Mouse (Mus musculus) G1E (cell line): ENCODE data around the gene Kalrn.

Source experiments
- CTCF ChIP-seq: IDR thresholded peaks from 2 replicates; pipeline ENCODE4 v1.5.1; 2012; ENCODE audit warnings: low read depth, low read length, inconsistent platforms, mixed read lengths
- GATA1 ChIP-seq: IDR thresholded peaks from 2 replicates; pipeline ENCODE4 v1.6.1; 2012; ENCODE audit warnings: borderline replicate concordance, low read length, inconsistent platforms, mixed read lengths
- GATA2 ChIP-seq: IDR thresholded peaks from 2 replicates; pipeline ENCODE4 v1.6.1; 2012; ENCODE audit warnings: low read depth, low read length, inconsistent platforms, borderline replicate concordance
- POLR2AphosphoS5 ChIP-seq: IDR thresholded peaks from 2 replicates; pipeline ENCODE4 v1.6.1; 2012; ENCODE audit warnings: low read depth, low read length, inconsistent platforms; ENCODE audit not compliant: insufficient replicate concordance
- TAL1 ChIP-seq: conservative IDR thresholded peaks from 2 replicates; pipeline ENCODE4 v1.6.1; 2012; ENCODE audit warnings: low read depth, low read length, inconsistent platforms, mixed read lengths

DNA sequence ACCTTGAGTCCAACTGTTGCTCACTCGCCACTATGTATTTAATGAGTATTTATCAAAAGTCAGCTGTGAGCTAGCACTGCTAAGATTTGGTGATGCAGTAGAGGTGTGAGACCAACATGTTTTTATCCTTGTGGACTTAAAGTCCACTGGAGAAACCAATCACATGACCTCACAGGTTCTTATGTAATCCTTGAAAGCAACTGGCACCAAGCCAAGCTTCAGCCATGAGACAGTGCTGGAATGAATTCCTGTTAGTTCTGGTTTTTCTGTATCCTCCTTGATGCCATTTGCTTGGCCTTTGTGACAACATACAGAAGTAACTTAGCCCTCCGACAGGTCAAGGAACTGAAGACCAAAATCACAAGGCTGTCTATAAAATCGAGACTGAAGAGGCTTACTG lies 413.8 kb downstream of the Kalrn start:
- TF ChIP-seq CTCF = no peak
- TF ChIP-seq GATA2 = no peak
- no peak for TF ChIP-seq TAL1
- TF ChIP-seq GATA1 = no peak
- no peak for TF ChIP-seq POLR2AphosphoS5
